Mouse (Mus musculus): ENCODE data around the gene Srgap1.

Gene Srgap1

GRCm38 (mm10) chr10:121964114-121964513 is 83.0 kb downstream of the Srgap1 start:
- DNase-seq (ENCODE audit: low read depth), result no peak

- DNase-seq (ENCODE audit: low read depth), result no peak
Measured at GRCm38 (mm10) chr10:121962053-121962452, 85.1 kb downstream of the Srgap1 start.

GRCm38 (mm10) chr10:121961121-121961893 is 85.8 kb downstream of the Srgap1 start:
- DNase-seq (ENCODE audit: low read depth), result no peak

- no peak for DNase-seq (ENCODE audit: low read depth)
Measured at GRCm38 (mm10) chr10:121958741-121959140, 88.4 kb downstream of the Srgap1 start.

GRCm38 (mm10) chr10:121956505-121956904 is 90.6 kb downstream of the Srgap1 start:
- no peak for DNase-seq (ENCODE audit: low read depth)

GRCm38 (mm10) chr10:121955730-121956129 is 91.4 kb downstream of the Srgap1 start:
- no peak for DNase-seq (ENCODE audit: low read depth)

- no peak for DNase-seq (ENCODE audit: low read depth)
Measured at GRCm38 (mm10) chr10:121954877-121955276, 92.2 kb downstream of the Srgap1 start.

GRCm38 (mm10) chr10:121953041-121953440 is 94.1 kb downstream of the Srgap1 start:
- DNase-seq (ENCODE audit: low read depth), result no peak

- DNase-seq (ENCODE audit: low read depth), result no peak
Measured at GRCm38 (mm10) chr10:121946173-121946572, 100.9 kb downstream of the Srgap1 start.

- no peak for DNase-seq (ENCODE audit: low read depth)
Measured at GRCm38 (mm10) chr10:121931909-121932308, 115.2 kb downstream of the Srgap1 start.

GRCm38 (mm10) chr10:121926094-121926493 is 121.0 kb downstream of the Srgap1 start:
- no peak for DNase-seq (ENCODE audit: low read depth)

- no peak for DNase-seq (ENCODE audit: low read depth)
Measured at GRCm38 (mm10) chr10:121919016-121919415, 128.1 kb downstream of the Srgap1 start.

- DNase-seq (ENCODE audit: low read depth), result no peak
Measured at GRCm38 (mm10) chr10:121918579-121918978, 128.5 kb downstream of the Srgap1 start.

GRCm38 (mm10) chr10:121915530-121915929 is 131.6 kb downstream of the Srgap1 start:
- no peak for DNase-seq (ENCODE audit: low read depth)

GRCm38 (mm10) chr10:121904137-121904536 is 143.0 kb downstream of the Srgap1 start:
- DNase-seq (ENCODE audit: low read depth), result peak; percentile 20

GRCm38 (mm10) chr10:121902651-121903050 is 144.5 kb downstream of the Srgap1 start:
- DNase-seq (ENCODE audit: low read depth), result no peak

GRCm38 (mm10) chr10:121900772-121901171 is 146.3 kb downstream of the Srgap1 start:
- DNase-seq (ENCODE audit: low read depth), result peak; percentile 6

GRCm38 (mm10) chr10:121899706-121900105 is 147.4 kb downstream of the Srgap1 start:
- no peak for DNase-seq (ENCODE audit: low read depth)

GRCm38 (mm10) chr10:121897835-121898370 is 149.2 kb downstream of the Srgap1 start:
- no peak for DNase-seq (ENCODE audit: low read depth)

GRCm38 (mm10) chr10:121891390-121892067 is 155.6 kb downstream of the Srgap1 start:
- DNase-seq (ENCODE audit: low read depth), result peak; percentile 10

- DNase-seq (ENCODE audit: low read depth), result no peak
Measured at GRCm38 (mm10) chr10:121890061-121890460, 157.1 kb downstream of the Srgap1 start.

GRCm38 (mm10) chr10:121886805-121887204 is 160.3 kb downstream of the Srgap1 start:
- DNase-seq (ENCODE audit: low read depth), result peak; percentile 74

All from 416B (cell line).